In the genomic region with DNA sequence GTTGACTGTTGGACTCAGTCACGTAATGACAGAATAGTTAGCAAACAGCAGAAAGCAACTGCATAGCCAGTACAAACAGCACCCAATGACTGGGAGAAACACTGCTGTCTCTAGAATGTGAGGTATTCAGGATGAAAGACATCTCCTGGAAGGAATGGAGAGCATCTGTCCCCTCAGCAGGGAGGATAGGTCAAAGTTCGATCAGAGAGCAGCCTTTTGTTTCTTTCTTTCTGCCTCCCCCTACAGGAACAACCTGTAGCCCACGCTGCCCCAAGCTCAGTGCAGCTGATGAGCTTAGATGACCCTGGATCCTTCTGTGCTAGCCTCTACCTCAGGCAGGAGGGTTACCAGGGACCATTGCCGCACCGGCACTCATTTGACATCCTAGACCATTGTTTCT, we compare ENCODE assay signal across 31 mouse cellular contexts. TPM values are rescaled to one million over a fixed set of nuclear protein-coding genes. Genes with fewer than 3 reads are reported as not detected.
DNase-seq lines count a peak whose midpoint lies in the region; ATAC-seq and TF ChIP-seq lines count a peak whose summit lies in the region.
"Had no signal": no experiment of that assay in that cellular context is flagged by ENCODE, and none has a peak within 500 bp of the region (broad histone marks: within the 10 kb centered on the region; RNA-seq: fewer than 3 reads in every experiment).

No protein-coding gene starts in this region.

- no peak for ATAC-seq in neural tube, embryonic 13.5 days (ENCODE audit: low read depth)
- ATAC-seq in forebrain, embryonic 16.5 days, result no peak
- ATAC-seq in midbrain, embryonic 16.5 days, result no peak
- ATAC-seq: forebrain, embryonic 13.5 days; hindbrain, embryonic 16.5 days; midbrain, embryonic 15.5 days had no signal

- no peaks in the 10 kb centered on the region for H3K27me3 ChIP-seq in neural tube, embryonic 13.5 days
- no peaks in the 10 kb centered on the region for H3K27me3 ChIP-seq in forebrain, embryonic 16.5 days (replicated peaks; ENCODE audit: control insufficient read depth, insufficient read depth, low read length)
- no peaks in the 10 kb centered on the region for H3K27me3 ChIP-seq in midbrain, embryonic 16.5 days (ENCODE audit: control insufficient read depth, insufficient read depth, low read depth, low read length)
- H3K27me3 ChIP-seq: forebrain, embryonic 13.5 days; heart, embryonic 12.5 days; midbrain, embryonic 15.5 days had no signal

- DNase-seq in neural tube, embryonic 10.5 days (ENCODE audit: extremely low spot score, low spot score), result no peak
- DNase-seq in ES-E14 (ENCODE audit: low read depth, low spot score), result peak; percentile 49
- peak; percentile 17 for DNase-seq in embryo, embryonic 10 days (ENCODE audit: low spot score)
- DNase-seq in yolk sac, embryonic 10.5 days (ENCODE audit: low spot score), result peak; percentile 67
- DNase-seq: adrenal gland, adult 8-10 months; B cell, adult 2 months; cerebellum, adult 2 months; cerebellum, postnatal 25 days; gastrocnemius, postnatal 25 days; heart, adult 11 months; heart, postnatal 10 days; kidney, adult 2 months; kidney, postnatal 10 days; liver; lung, adult 2 months; lung, postnatal 10 days; spleen, adult 18-20 months; thymus, adult 18-20 months; thymus, postnatal 25 days had no signal

- H3K4me2 ChIP-seq in neural tube, embryonic 13.5 days, result no peak overlapping the region
- no peak overlapping the region for H3K4me2 ChIP-seq in forebrain, embryonic 16.5 days (ENCODE audit: low read length)
- H3K4me2 ChIP-seq in midbrain, embryonic 16.5 days (ENCODE audit: low read length), result no peak overlapping the region
- H3K4me2 ChIP-seq: forebrain, embryonic 13.5 days; heart, embryonic 12.5 days; midbrain, embryonic 15.5 days had no signal

- H3K4me1 ChIP-seq in neural tube, embryonic 13.5 days (replicated peaks), result 0 out of 2 replicates have a peak, but pooled peaks cover 5% of the 10 kb centered on the region
- H3K4me1 ChIP-seq in ES-E14 (ENCODE audit: control insufficient read depth in 2 of 2, insufficient read depth in 2 of 2, low read length in 2 of 2, poor library complexity in 1 of 2), result peaks cover 9 to 12% of the 10 kb centered on the region in 2 experiments; a peak in 3 of 4 replicates
- no peaks in the 10 kb centered on the region for H3K4me1 ChIP-seq in forebrain, embryonic 16.5 days (replicated peaks; ENCODE audit: control insufficient read depth, insufficient read depth, low read length)
- no peaks in the 10 kb centered on the region for H3K4me1 ChIP-seq in midbrain, embryonic 16.5 days (ENCODE audit: control insufficient read depth, insufficient read depth, low read length)
- H3K4me1 ChIP-seq: forebrain, embryonic 13.5 days; midbrain, embryonic 15.5 days had no signal

- no peak overlapping the region for H3K27ac ChIP-seq in neural tube, embryonic 13.5 days (replicated peaks)
- peak overlapping the region; percentile 1; the same call in 1 of the 2 replicates for H3K27ac ChIP-seq in ES-E14 (ENCODE audit: insufficient read depth, low read depth, low read length, poor library complexity, severe bottlenecking)
- H3K27ac ChIP-seq in forebrain, embryonic 16.5 days (ENCODE audit: low read length), result no peak overlapping the region
- no peak overlapping the region for H3K27ac ChIP-seq in midbrain, embryonic 16.5 days (ENCODE audit: low read length)
- H3K27ac ChIP-seq: forebrain, embryonic 13.5 days; liver, embryonic 14.5 days; midbrain, embryonic 10.5 days; midbrain, embryonic 15.5 days had no signal

- H3K36me3 ChIP-seq in neural tube, embryonic 13.5 days, result no peaks in the 10 kb centered on the region
- H3K36me3 ChIP-seq in ES-E14 (ENCODE audit: control insufficient read depth, insufficient read depth, low read length, poor library complexity, severe bottlenecking), result peaks cover 44% of the 10 kb centered on the region
- H3K36me3 ChIP-seq in forebrain, embryonic 16.5 days (ENCODE audit: control insufficient read depth, insufficient read depth), result no peaks in the 10 kb centered on the region
- H3K36me3 ChIP-seq in midbrain, embryonic 16.5 days (ENCODE audit: control insufficient read depth, insufficient read depth, low read length), result no peaks in the 10 kb centered on the region
- H3K36me3 ChIP-seq: midbrain, embryonic 15.5 days had no signal

- H3K4me3 ChIP-seq in neural tube, embryonic 13.5 days, result no peak overlapping the region
- H3K4me3 ChIP-seq in ES-E14 (ENCODE audit: insufficient read depth in 1 of 2, low read depth in 1 of 2, low read length in 2 of 2, poor library complexity in 1 of 2, severe bottlenecking in 1 of 2), result no peak overlapping the region
- no peak overlapping the region for H3K4me3 ChIP-seq in forebrain, embryonic 16.5 days (replicated peaks; ENCODE audit: low read length)
- no peak overlapping the region for H3K4me3 ChIP-seq in midbrain, embryonic 16.5 days (ENCODE audit: low read depth, low read length)
- H3K4me3 ChIP-seq: forebrain, embryonic 13.5 days; heart, embryonic 12.5 days; midbrain, embryonic 10.5 days; midbrain, embryonic 15.5 days; myocyte had no signal

- no peaks in the 10 kb centered on the region for H3K9me3 ChIP-seq in neural tube, embryonic 13.5 days
- no peaks in the 10 kb centered on the region for H3K9me3 ChIP-seq in ES-E14 (ENCODE audit: control insufficient read depth, insufficient read depth, low read depth, low read length)
- H3K9me3 ChIP-seq in forebrain, embryonic 16.5 days (ENCODE audit: control insufficient read depth, low read length), result no peaks in the 10 kb centered on the region
- no peaks in the 10 kb centered on the region for H3K9me3 ChIP-seq in midbrain, embryonic 16.5 days (replicated peaks; ENCODE audit: control insufficient read depth, low read length, poor library complexity, severe bottlenecking)
- H3K9me3 ChIP-seq: forebrain, embryonic 13.5 days; heart, embryonic 12.5 days; midbrain, embryonic 10.5 days; midbrain, embryonic 15.5 days had no signal

- in situ Hi-C loops in ES-E14 (cut with MboI; ENCODE audit: low sequenced_read_pairs in 2 of 2, unreplicated experiment in 2 of 2), result no loop called here

- 43% methylated on average over 5 of the region's 5 CpGs for WGBS in neural tube, embryonic 13.5 days
- 62% methylated on average over 5 of the region's 5 CpGs for WGBS in forebrain, embryonic 16.5 days
- WGBS in midbrain, embryonic 16.5 days, result 62% methylated on average over 5 of the region's 5 CpGs

- 0 out of 2 replicates have a peak overlapping the region, but pooled peaks have one; percentile 12 for H3K9ac ChIP-seq in neural tube, embryonic 13.5 days
- H3K9ac ChIP-seq in ES-E14 (ENCODE audit: insufficient read depth, low read depth, low read length, poor library complexity, severe bottlenecking), result no peak overlapping the region
- no peak overlapping the region for H3K9ac ChIP-seq in forebrain, embryonic 16.5 days (replicated peaks; ENCODE audit: low read depth, low read length)
- no peak overlapping the region for H3K9ac ChIP-seq in midbrain, embryonic 16.5 days (ENCODE audit: low read depth, low read length)
- H3K9ac ChIP-seq: forebrain, embryonic 13.5 days; heart, embryonic 12.5 days; liver, embryonic 14.5 days; midbrain, embryonic 15.5 days had no signal

TF ChIP-seq in ES-E14, 5 proteins besides CTCF, POLR2A, EP300 and RAD21:
- no peak for TF ChIP-seq HCFC1 (IDR thresholded peaks at IDR 0.05; ENCODE audit: borderline replicate concordance, insufficient read depth, low read length)
- no peak for TF ChIP-seq ZC3H11A (IDR thresholded peaks at IDR 0.05; ENCODE audit: borderline replicate concordance, low read depth, low read length)
- peak; percentile 67; the same call in 1 of the 2 replicates for TF ChIP-seq CHD2 (IDR thresholded peaks at IDR 0.05; ENCODE audit: low read depth, low read length)
- TF ChIP-seq ZNF384 (IDR thresholded peaks at IDR 0.05; ENCODE audit: low read depth, low read length), result no peak
- 0 out of 2 replicates have a peak, but pooled peaks have one; percentile 4 for TF ChIP-seq MAFK (IDR thresholded peaks at IDR 0.05; ENCODE audit: insufficient read depth, low read depth, low read length)
TF ChIP-seq in ES-E14: peak in this region for 2.

RNA-seq across cellular contexts. Expression of gene Fanci, which starts 36.5 kb away (rescaled TPM):
- 2.7 and 3.5 TPM in 2 replicates for polyA plus RNA-seq in neural tube, embryonic 13.5 days (2015; fragmentation: Nextera tagmentation; extraction: Ambion mirVana)
- total RNA-seq in ES-E14 (2012; rRNA removed), result 31.9 and 33.0 TPM in 2 replicates
- 6.6 and 6.9 TPM in 2 replicates for polyA plus RNA-seq in forebrain, embryonic 16.5 days (2015; fragmentation: Nextera tagmentation; extraction: Ambion mirVana)
- 1.7 and 1.9 TPM in 2 replicates for polyA plus RNA-seq in midbrain, embryonic 16.5 days (2015; fragmentation: Nextera tagmentation; extraction: Ambion mirVana)
- total RNA-seq: gastrocnemius, adult 18-20 months had no signal

RNA-seq across cellular contexts. Expression of gene Polg, which starts 37.9 kb away (rescaled TPM):
- 28.2 and 28.6 TPM in 2 replicates for polyA plus RNA-seq in neural tube, embryonic 13.5 days (2015; fragmentation: Nextera tagmentation; extraction: Ambion mirVana)
- 163 and 240 TPM in 2 replicates for total RNA-seq in ES-E14 (2012; rRNA removed)
- polyA plus RNA-seq in forebrain, embryonic 16.5 days (2015; fragmentation: Nextera tagmentation; extraction: Ambion mirVana), result 29.5 and 34.6 TPM in 2 replicates
- 19.7 and 22.0 TPM in 2 replicates for polyA plus RNA-seq in midbrain, embryonic 16.5 days (2015; fragmentation: Nextera tagmentation; extraction: Ambion mirVana)

RNA-seq across cellular contexts. Expression of gene Rlbp1, which starts 41.4 kb away (rescaled TPM):
- polyA plus RNA-seq in neural tube, embryonic 13.5 days (2015; fragmentation: Nextera tagmentation; extraction: Ambion mirVana), result 19.2 and 19.7 TPM in 2 replicates
- 5.9 and 8.1 TPM in 2 replicates for total RNA-seq in ES-E14 (2012; rRNA removed)
- polyA plus RNA-seq in forebrain, embryonic 16.5 days (2015; fragmentation: Nextera tagmentation; extraction: Ambion mirVana), result 71.6 and 94.9 TPM in 2 replicates
- polyA plus RNA-seq in midbrain, embryonic 16.5 days (2015; fragmentation: Nextera tagmentation; extraction: Ambion mirVana), result 15.0 and 17.1 TPM in 2 replicates
- total RNA-seq: gastrocnemius, adult 18-20 months; gastrocnemius, postnatal 25 days; heart, postnatal 10 days; hematopoietic stem cell, adult 5-6 weeks had no signal
- polyA plus RNA-seq: heart, embryonic 12.5 days; myocyte had no signal
